Mouse (Mus musculus) olfactory bulb, adult 2 months (tissue): ENCODE data around the gene Il17rc.

Experiments used
- CTCF ChIP-seq: fragments of 200-500 bp; IDR thresholded peaks from 2 replicates; pipeline ENCODE4 v1.5.1; 2012; ENCODE audit warnings: low read depth, mild to moderate bottlenecking, low read length, moderate library complexity; ENCODE audit not compliant: insufficient read depth
- POLR2A ChIP-seq: fragments of 200-500 bp; IDR thresholded peaks from 2 replicates; pipeline ENCODE4 v1.6.1; 2012; ENCODE audit warnings: mild to moderate bottlenecking, low read depth, low read length, moderate library complexity; ENCODE audit not compliant: insufficient read depth

DNA sequence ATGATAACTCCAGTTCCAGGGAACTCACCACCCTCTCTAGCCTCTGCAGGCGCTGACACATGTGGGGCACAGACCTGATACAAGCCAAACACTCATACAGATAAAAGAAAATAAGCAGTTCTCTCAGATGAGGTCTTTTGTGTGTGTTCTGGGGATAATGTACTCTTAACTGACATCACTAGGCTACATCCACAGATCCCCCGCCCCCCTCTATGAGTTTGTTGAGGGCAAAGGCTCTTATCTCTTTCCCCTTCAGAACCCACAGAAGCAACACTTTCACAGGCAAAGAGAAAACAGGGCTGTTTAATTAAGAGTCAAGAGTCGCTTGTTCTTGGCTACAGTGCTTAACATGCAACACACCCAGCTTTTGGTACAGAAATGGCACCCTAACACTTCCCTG is 43.4 kb downstream of the Il17rc start:
- TF ChIP-seq CTCF, result no peak
- no peak for TF ChIP-seq POLR2A
